Mouse (Mus musculus): Measurements from ENCODE around the gene Mtrf1. TPM values are rescaled to one million over a fixed set of nuclear protein-coding genes. Genes with fewer than 3 reads are reported as not detected.

The Mtrf1 gene
- 8.7 and 9.3 TPM in 2 replicates for polyA plus RNA-seq (2015; fragmentation: Nextera tagmentation; extraction: Ambion mirVana)

DNA sequence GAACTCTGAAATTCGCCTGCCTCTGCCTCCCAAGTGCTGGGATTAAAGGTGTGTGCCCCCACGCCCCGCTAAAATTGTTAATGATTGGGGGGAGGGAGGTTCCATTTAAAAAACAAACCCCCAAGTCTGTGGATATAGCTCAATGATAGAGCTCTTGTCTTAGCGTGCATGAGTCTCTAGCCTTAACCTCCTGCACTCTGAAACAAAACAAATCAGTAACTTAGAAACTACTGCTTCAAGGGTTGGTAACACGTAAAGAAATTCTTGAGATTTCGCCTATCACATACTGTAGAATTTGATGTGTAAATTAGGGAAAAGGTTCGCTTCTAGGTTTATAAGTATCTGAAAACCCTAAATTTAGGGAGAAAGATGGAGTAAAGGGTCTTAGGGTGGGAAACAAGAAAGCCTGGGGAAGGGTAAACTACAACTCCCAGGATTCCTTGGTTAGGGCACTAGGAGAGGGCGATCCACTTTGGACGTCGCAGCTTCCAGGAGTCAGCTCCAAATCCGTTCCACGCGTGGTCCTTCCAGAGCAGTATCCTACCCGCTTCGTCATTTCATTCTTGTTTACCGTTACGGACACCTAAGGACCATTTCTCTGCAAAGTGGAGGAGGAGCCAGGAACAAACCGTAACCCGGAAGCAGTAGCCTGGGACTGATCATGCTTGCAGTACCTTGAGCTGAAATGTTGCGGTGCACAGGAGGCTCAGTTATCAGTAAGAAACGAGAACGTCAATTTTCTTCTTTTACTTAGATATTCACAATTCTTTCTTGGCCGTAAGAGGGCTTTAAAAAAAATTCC, at the start of gene Mtrf1:
TSS of gene Mtrf1 (plus strand) at position 452 of the 802 bp plus-strand sequence.
- peak; percentile 78 for ATAC-seq (ENCODE audit: insufficient number of reproducible peaks, low FRiP score, low TSS enrichment, low read depth)
- Histone ChIP-seq H3K27ac (replicated peaks) (peak within 1 kb of the TSS; percentile 90), H3K36me3 (peaks cover 11% of the 10 kb centered on the region), H3K4me3 (replicated peaks) (peak within 1 kb of the TSS; percentile 70), H3K9me3 (replicated peaks) (no peaks in the 10 kb centered on the region), H3K9ac (peak within 1 kb of the TSS; percentile 35; the same call in 1 of the 2 replicates), H3K4me2 (replicated peaks) (peak within 1 kb of the TSS; percentile 60), H3K27me3 (no peaks in the 10 kb centered on the region), H3K4me1 (peaks cover 6% of the 10 kb centered on the region; the same call in 1 of the 2 replicates)
- 19% methylated on average over 23 of the region's 23 CpGs for WGBS

- Histone ChIP-seq H3K27ac (replicated peaks) (no peak overlapping the region), H3K36me3 (peaks cover 39% of the 10 kb centered on the region), H3K4me2 (replicated peaks) (no peak overlapping the region), H3K4me3 (replicated peaks) (no peak overlapping the region), H3K4me1 (no peaks in the 10 kb centered on the region), H3K27me3 (no peaks in the 10 kb centered on the region), H3K9me3 (replicated peaks) (no peaks in the 10 kb centered on the region), H3K9ac (no peak overlapping the region)
- no peak for ATAC-seq (ENCODE audit: insufficient number of reproducible peaks, low FRiP score, low TSS enrichment, low read depth)
- WGBS = 83% methylated on average over 2 of the region's 2 CpGs
Measured at GRCm38 (mm10) chr14:79358055-79358454, 39.5 kb upstream of the Mtrf1 start.

DNA sequence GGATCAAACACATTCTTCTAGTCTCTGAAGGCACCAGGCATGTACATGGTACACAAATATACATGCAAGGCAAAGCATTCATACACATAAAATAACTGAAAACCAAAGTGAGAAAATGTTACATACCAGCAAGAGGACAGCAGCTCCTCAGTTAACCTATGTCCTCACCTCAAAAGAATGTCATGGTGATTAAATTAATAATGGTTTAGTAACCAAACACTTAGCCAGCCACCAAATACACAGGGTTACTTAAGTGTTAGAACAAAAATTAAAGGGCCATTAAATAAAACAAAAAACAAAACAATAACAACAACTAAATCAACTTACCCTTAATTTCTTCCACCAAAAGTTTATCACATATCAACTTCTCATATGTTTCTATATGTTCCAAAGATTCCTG, 20.5 kb upstream of the Mtrf1 start:
- no peaks in the 10 kb centered on the region for H3K4me1 ChIP-seq
- H3K9me3 ChIP-seq (replicated peaks) = no peaks in the 10 kb centered on the region
- no peak overlapping the region for H3K9ac ChIP-seq
- no peak overlapping the region for H3K27ac ChIP-seq (replicated peaks)
- no peak overlapping the region for H3K4me2 ChIP-seq (replicated peaks)
- no peak overlapping the region for H3K4me3 ChIP-seq (replicated peaks)
- H3K36me3 ChIP-seq = peaks cover 36% of the 10 kb centered on the region
- ATAC-seq (ENCODE audit: insufficient number of reproducible peaks, low FRiP score, low TSS enrichment, low read depth) = no peak
- no peaks in the 10 kb centered on the region for H3K27me3 ChIP-seq

GRCm38 (mm10) chr14:79383120-79383519, 14.5 kb upstream of the Mtrf1 start:
- Histone ChIP-seq H3K4me2 (replicated peaks) (no peak overlapping the region), H3K27me3 (no peaks in the 10 kb centered on the region), H3K27ac (replicated peaks) (no peak overlapping the region), H3K9ac (no peak overlapping the region), H3K36me3 (peaks cover 32% of the 10 kb centered on the region; the same call in 1 of the 2 replicates), H3K4me3 (replicated peaks) (no peak overlapping the region), H3K9me3 (replicated peaks) (no peaks in the 10 kb centered on the region), H3K4me1 (no peaks in the 10 kb centered on the region)
- ATAC-seq (ENCODE audit: insufficient number of reproducible peaks, low FRiP score, low TSS enrichment, low read depth) = no peak
- WGBS = 92% methylated on average over 7 of the region's 7 CpGs

- H3K9me3 ChIP-seq (replicated peaks) = no peaks in the 10 kb centered on the region
- no peak for ATAC-seq (ENCODE audit: insufficient number of reproducible peaks, low FRiP score, low TSS enrichment, low read depth)
- H3K36me3 ChIP-seq = peaks cover 5% of the 10 kb centered on the region; the same call in 1 of the 2 replicates
- H3K4me3 ChIP-seq (replicated peaks) = no peak overlapping the region
- H3K27ac ChIP-seq (replicated peaks) = no peak overlapping the region
- H3K4me2 ChIP-seq (replicated peaks) = no peak overlapping the region
- H3K4me1 ChIP-seq = peaks cover 12% of the 10 kb centered on the region
- H3K27me3 ChIP-seq = no peaks in the 10 kb centered on the region
- no peak overlapping the region for H3K9ac ChIP-seq
- WGBS = 92% methylated on average over 3 of the region's 3 CpGs
Measured at GRCm38 (mm10) chr14:79388304-79388703, 9.3 kb upstream of the Mtrf1 start.

DNA sequence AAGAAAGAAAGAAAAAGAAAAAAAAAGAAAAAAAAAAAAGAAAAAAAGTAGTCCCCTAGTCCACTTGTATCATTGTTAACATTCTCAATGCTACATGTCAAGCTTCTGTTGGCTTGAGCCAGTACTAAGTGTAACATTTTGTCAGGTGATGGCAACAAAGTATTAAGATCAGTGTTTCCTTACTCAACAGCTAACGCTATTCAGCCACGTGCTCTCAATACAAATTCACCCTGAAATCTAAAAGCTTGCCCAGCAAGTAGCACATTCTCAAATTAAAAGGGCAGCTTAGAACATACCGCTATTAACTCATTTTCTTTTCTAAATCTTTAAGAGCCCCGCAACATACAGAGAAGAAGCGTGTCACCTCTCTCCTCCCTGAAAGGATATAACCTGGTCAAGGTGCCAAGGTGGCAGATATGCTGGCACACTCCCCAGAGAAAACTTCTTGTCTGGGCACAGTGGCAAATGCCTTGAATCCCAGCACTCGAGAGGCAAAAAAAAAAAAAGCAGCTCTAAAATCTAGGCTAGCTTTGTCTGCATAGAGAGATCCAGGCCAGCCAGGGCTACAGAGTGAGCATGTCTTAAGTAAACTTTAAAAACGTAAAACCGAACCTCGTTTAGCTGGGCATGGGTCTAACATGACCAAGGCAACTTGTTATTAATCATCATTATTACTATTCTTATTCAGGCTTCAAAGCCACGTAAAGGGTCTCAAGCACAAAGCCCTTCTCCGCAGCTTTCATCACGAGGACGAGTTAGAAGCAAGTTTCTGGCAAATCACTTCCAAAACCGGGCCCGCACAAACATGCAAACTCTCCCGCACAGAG, 7.9 kb upstream of the Mtrf1 start:
- ATAC-seq (ENCODE audit: insufficient number of reproducible peaks, low FRiP score, low TSS enrichment, low read depth) = no peak
- no peaks in the 10 kb centered on the region for H3K27me3 ChIP-seq
- H3K36me3 ChIP-seq = peaks cover 5% of the 10 kb centered on the region; the same call in 1 of the 2 replicates
- peak overlapping the region; percentile 99 for H3K27ac ChIP-seq (replicated peaks)
- H3K4me2 ChIP-seq (replicated peaks) = peak overlapping the region; percentile 75
- peak overlapping the region; percentile 64 for H3K4me3 ChIP-seq (replicated peaks)
- H3K9ac ChIP-seq = peak overlapping the region; percentile 69
- WGBS = under 1% methylated on average over 16 of the region's 16 CpGs
- no peaks in the 10 kb centered on the region for H3K9me3 ChIP-seq (replicated peaks)
- peaks cover 12% of the 10 kb centered on the region for H3K4me1 ChIP-seq

DNA sequence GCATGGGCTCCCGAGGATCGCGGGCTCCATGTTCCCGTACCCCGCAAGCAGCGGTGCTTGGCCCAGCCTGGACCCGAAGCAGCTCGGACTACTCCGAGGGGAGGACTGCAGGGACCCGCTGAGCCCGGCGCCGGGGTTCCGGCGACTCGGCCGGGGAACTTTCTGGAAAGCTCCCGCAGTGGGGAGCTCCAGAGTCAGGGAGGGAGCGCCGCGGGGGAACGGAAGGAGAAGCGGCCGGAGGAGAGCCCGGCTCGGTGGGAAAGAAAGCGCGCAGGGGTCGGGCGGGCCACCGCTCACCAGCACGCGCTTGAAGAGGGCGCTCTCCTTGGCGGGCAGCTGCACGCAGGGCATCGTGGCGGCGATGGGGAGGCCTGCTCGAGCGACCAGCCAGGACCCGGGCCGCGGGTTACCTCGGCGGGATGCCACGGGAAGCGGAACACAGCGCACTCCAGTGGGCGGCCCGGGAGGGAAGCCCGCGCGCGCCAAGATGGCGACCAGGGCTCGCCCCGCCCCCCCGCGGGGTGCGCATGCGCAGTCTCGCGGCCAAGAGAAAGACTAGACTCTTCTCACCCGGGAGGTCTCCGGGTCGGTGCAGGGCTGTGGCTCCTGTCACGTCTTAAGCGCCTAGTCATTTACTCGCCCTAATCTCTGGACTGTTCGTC, 7.2 kb upstream of the Mtrf1 start, which contains the start of gene Naa16:
TSS of gene Naa16 (minus strand) at position 514 of the 662 bp plus-strand sequence.
- Histone ChIP-seq H3K4me1 (peaks cover 12% of the 10 kb centered on the region), H3K9ac (peak within 1 kb of the TSS; percentile 69), H3K36me3 (peaks cover 5% of the 10 kb centered on the region; the same call in 1 of the 2 replicates), H3K27me3 (no peaks in the 10 kb centered on the region), H3K4me3 (replicated peaks) (peak within 1 kb of the TSS; percentile 64), H3K9me3 (replicated peaks) (no peaks in the 10 kb centered on the region), H3K27ac (replicated peaks) (peak within 1 kb of the TSS; percentile 99), H3K4me2 (replicated peaks) (peak within 1 kb of the TSS; percentile 75)
- under 1% methylated on average over 70 of the region's 71 CpGs for WGBS
- ATAC-seq (ENCODE audit: insufficient number of reproducible peaks, low FRiP score, low TSS enrichment, low read depth) = peak; percentile 95

DNA sequence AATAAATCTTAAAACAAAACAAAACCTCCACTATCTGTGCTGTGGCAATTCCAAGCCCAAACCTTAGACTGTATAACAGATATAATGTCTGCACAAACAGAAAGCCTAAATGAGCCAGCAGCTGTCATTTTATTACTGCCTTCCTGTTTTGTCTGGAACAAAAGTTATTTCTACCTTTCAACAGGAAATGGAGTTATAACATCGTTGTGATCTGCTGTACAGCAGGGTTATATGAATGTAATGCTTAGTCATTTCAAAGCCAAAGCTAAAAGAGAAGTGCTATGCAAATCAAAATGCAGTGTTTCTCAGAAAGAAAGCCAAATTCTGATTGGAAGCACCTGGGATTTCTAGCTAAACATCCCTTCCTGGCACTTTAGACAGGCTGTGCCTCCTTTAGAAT, 4.3 kb upstream of the Mtrf1 start:
- Histone ChIP-seq H3K9me3 (replicated peaks) (no peaks in the 10 kb centered on the region), H3K36me3 (no peaks in the 10 kb centered on the region), H3K4me1 (peaks cover 15% of the 10 kb centered on the region), H3K4me2 (replicated peaks) (no peak overlapping the region), H3K27me3 (no peaks in the 10 kb centered on the region), H3K27ac (replicated peaks) (no peak overlapping the region), H3K4me3 (replicated peaks) (no peak overlapping the region), H3K9ac (no peak overlapping the region)
- WGBS = 33% methylated on average over 1 of the region's 1 CpGs
- ATAC-seq (ENCODE audit: insufficient number of reproducible peaks, low FRiP score, low TSS enrichment, low read depth) = no peak

- Histone ChIP-seq H3K9me3 (replicated peaks) (no peaks in the 10 kb centered on the region), H3K9ac (no peak overlapping the region), H3K27ac (replicated peaks) (no peak overlapping the region), H3K4me3 (replicated peaks) (no peak overlapping the region), H3K27me3 (no peaks in the 10 kb centered on the region), H3K36me3 (no peaks in the 10 kb centered on the region), H3K4me1 (peaks cover 11% of the 10 kb centered on the region; the same call in 1 of the 2 replicates), H3K4me2 (replicated peaks) (no peak overlapping the region)
- ATAC-seq (ENCODE audit: insufficient number of reproducible peaks, low FRiP score, low TSS enrichment, low read depth) = no peak
Measured at GRCm38 (mm10) chr14:79394564-79394963, 3.0 kb upstream of the Mtrf1 start.

DNA sequence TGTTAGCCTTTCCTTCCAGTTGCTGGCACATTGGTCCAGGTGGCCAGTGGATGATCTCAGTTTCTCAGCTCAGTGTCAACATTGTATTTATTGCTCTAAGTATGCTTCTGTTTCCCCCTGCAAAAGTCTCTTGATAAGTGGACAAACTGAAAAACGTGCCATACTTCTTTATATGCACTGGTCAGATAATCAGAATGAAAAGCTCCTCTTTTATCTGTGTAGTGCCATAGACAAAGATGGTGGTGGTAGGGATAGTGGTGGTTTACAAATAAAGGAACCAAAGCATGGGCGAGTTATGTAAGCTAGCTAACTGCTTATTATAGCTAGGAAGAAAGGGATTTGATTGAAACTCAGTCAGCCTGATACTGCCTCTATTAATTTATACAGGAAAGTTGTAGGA, 10.1 kb downstream of the Mtrf1 start:
- Histone ChIP-seq H3K36me3 (peaks cover 26% of the 10 kb centered on the region), H3K4me3 (replicated peaks) (no peak overlapping the region), H3K4me2 (replicated peaks) (no peak overlapping the region), H3K4me1 (no peaks in the 10 kb centered on the region), H3K27me3 (no peaks in the 10 kb centered on the region), H3K9me3 (replicated peaks) (no peaks in the 10 kb centered on the region), H3K9ac (no peak overlapping the region), H3K27ac (replicated peaks) (no peak overlapping the region)
- 91% methylated on average over 2 of the region's 2 CpGs for WGBS
- ATAC-seq (ENCODE audit: insufficient number of reproducible peaks, low FRiP score, low TSS enrichment, low read depth) = no peak
